Mouse (Mus musculus) lung, adult 18-20 months (tissue): ENCODE measurements around the gene Krtap9-3.
"Not testable (repeated sequence)": the region's sequence is repeated elsewhere in the genome, so short reads cannot be mapped to it uniquely, and the experiment has no call there.

Experiments
- DNase-seq, 2 experiments: peaks; one replicate each; pipeline ENCODE4 v3.0.0; 2022; ENCODE audit warnings: mixed read lengths in 2 of 2

Krtap9-3 gene

GRCm38 (mm10) chr11:99597742-99598141, at the start of gene Krtap9-3:
TSS of gene Krtap9-3 (minus strand) at chr11:99598105.
- DNase-seq = not testable (repeated sequence)

DNA sequence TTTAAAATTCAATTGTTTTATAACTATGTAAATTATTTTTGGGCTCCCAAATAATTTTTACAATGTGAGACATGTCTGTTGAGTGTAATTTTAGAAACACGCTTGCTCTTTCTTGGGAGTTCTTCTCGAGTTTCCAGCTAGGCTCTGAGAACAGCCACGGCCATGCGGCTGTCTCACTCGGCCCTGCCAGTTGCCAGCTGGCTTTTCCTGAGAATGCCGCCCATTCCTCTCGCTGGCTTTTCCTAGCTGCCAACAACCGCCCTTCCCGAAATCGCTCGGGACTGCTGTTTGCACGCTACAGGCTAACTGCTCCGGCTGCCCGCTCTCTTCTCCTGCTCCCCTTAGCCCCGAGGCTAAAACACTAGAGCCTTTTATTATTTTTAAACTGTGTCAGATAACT, 48.5 kb upstream of the Krtap9-3 start:
- DNase-seq = no peak

- DNase-seq = no peak
Observed at GRCm38 (mm10) chr11:99644351-99644750, 46.4 kb upstream of the Krtap9-3 start.

GRCm38 (mm10) chr11:99643635-99644139, 45.8 kb upstream of the Krtap9-3 start, which contains the start of gene Krtap4-7:
TSS of gene Krtap4-7 (minus strand) at chr11:99644089.
- DNase-seq = not testable (repeated sequence)

DNA sequence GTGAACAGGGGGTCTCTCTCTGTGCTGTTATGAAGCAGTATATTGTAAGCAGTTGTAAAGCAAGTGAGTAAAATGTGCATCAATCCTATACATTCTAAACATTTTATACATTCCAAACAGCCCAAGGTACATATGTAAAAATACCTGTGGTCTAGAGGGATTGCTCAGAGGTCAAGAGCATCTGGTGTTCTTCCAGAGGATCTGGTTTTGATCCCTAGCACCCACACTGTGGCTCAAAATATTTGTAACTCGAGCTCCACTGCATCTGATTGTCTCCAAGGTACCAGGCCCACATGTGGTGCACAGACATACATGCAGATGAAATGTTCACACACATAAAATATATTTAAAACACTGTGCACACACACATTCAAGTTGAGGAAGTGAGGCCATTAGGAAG, 43.0 kb upstream of the Krtap9-3 start:
- no peak for DNase-seq

- no peak for DNase-seq
Observed at GRCm38 (mm10) chr11:99637086-99637485, 39.2 kb upstream of the Krtap9-3 start.

DNA sequence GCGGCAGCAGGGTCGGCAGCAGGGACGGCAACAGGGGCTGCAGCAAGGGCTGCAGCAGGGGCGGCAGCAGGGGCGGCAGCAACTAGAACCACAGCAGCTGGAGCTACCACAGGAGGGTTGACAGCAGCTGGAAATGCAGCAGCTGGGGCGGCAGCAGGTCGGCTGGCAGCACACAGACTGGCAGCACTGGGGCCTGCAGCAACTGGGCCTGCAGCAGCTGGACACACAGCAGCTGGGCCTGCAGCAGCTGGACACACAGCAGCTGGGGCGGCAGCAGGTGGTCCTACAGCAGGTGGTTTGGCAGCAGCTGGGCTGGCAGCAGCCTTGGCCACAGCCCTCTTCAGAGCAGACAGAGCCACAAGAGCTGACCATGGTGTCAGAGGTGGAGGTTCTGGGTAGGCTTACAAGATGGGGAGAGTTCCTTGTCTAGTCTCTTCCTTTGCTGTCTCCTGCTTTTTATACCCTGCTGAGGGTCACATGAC, 36.8 kb upstream of the Krtap9-3 start, which contains the start of gene Krtap4-2:
TSS of gene Krtap4-2 (minus strand) at position 432 of the 482 bp plus-strand sequence.
- no peak for DNase-seq

DNA sequence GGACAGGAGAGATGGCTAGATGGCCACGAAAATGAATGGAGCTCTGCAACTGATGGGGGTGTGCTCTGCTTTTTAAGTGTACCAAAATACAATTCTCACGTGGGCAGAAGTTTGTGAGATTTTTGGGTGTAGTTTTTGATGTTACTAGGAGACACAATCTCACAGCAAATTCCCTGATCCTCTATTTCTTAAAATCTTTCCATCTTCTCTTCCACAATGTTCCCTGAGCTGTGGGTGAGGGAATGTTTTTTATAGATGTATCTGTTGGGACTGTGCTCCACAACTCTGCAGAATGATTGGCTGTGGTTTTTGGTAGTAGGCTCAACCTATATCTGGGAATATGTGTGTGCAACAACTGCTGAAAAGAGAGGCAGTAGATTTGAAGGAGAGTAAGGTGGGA, 35.4 kb upstream of the Krtap9-3 start:
- DNase-seq = no peak

GRCm38 (mm10) chr11:99630890-99631289, 33.0 kb upstream of the Krtap9-3 start:
- no peak for DNase-seq

DNA sequence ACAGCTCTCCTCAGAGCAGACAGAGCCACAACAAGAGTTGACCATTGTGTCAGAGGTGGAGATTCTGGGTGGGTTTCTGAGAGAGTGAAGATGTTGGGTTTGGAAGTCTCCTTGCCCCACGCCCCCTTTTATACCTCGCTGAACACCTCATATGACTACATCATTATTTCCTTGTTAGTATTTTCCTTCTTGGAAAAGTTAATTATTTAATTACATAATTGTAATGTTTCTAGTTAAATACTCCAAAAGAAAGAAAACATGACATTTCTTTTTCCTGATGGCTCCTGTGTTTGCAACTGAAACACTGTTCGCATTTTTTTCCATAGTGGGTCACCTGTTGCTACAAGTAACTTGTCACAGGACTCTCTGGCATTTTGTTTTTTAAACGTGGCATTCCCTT, 30.2 kb upstream of the Krtap9-3 start, which contains the start of gene Krtap4-1:
TSS of gene Krtap4-1 (minus strand) at position 101 of the 400 bp plus-strand sequence.
- DNase-seq = no peak

- DNase-seq = no peak
Observed at GRCm38 (mm10) chr11:99620335-99620734, 22.4 kb upstream of the Krtap9-3 start, which contains the start of gene Gm11562. TSS of gene Gm11562 (minus strand) at chr11:99620435.

DNA sequence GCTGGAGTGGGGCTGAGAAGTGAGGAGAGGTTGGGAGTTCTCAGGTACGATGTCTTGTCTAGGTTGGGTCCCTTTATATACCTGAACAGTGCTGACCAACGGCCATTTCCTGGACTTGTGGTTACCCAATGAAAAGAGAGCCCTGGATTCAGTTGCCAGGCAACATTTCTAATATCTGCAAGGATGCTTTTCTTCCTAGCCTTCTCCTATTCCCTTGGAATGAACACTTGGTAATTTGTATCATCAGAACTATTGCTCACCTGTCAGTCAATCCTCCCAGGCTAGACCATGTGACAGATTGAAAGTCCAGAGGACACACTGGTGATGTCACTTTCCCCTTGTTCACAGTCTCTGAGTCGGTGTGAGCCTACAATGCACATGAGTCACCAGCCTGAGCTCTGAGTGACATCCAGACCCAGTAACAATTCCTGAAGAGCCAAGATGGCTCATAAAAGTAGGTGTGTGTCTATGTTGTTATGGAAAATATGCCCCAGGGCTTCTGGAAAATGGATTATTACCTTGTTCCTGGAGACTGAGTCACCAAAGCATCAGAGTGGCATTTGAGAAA, 17.0 kb upstream of the Krtap9-3 start, which contains the start of gene Krtap2-4:
TSS of gene Krtap2-4 (minus strand) at position 51 of the 568 bp plus-strand sequence.
- DNase-seq = no peak

DNA sequence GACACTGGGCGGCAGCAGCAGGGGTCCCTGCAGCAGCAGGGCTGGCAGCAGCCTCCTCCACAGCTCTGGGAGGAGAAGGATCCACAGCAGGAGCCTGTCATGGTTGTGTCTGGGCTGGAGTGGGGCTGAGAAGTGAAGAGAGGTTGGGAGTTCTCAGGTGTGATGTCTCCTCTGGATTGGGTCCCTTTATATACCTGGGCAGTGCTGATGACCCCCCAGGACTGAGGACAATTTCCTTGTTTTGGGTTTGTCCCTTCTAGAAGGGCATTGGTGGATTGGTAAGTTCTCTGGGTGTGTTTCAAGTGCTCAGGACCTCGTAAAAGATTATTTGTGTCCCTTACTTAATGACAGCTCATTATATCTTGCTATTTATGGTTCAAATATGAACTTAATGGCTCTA, 12.2 kb upstream of the Krtap9-3 start, which contains the start of gene Gm11937:
TSS of gene Gm11937 (minus strand) at position 101 of the 400 bp plus-strand sequence.
- DNase-seq = not testable (repeated sequence)

DNA sequence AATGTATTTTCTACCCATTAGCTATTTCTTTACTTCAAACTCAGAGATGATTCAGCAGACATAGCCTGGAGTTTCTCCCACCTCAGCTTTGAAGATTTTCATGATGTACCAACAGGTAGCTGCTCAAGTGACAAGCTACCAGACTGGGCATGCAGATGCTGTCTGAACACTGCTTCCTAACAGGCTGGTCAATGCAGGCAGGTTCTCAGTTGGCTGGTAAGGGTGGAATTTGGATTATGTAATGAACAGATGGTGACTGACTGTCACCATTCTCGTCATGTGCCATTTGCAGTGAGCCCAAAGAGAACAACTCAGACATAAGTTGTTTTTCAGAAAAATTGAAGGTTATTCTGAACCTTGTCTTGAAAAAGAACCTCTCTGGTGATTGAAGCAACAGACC, 11.2 kb upstream of the Krtap9-3 start:
- DNase-seq = no peak

DNA sequence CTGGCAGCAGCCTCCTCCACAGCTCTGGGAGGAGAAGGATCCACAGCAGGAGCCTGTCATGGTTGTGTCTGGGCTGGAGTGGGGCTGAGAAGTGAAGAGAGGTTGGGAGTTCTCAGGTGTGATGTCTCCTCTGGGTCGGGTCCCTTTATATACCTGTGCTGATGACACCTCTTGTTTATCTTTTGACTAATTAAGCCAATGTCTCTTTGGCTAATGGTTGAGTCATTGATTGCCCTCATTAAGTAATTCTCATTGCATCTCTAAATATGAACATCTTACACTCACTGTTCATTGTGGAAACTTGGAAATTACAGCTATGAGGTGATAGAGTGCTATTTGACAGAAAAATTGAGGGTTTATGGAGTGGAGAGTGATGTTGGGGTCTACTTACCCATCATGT, 5.3 kb upstream of the Krtap9-3 start, which contains the start of gene Gm11938:
TSS of gene Gm11938 (minus strand) at position 101 of the 400 bp plus-strand sequence.
- not testable (repeated sequence) for DNase-seq

DNA sequence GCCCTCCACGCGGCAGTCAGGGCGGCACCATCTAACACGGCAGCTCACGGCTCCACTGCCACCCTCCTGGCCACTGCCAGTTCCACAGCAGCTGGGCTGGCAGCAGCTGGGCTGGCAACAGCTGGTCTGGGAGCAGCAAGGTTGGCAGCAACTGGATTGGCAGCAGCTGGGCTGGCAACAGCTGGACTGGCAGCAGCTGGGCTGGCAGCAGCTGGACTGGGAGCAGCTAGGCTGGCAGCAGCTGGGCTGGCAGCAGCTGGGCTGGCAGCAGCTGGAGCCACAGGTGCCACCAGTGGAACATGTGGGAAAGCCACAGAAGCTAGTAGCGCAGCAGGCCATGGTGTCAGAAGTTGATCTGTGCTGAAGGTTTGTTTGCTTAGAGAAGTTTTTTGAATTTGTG, 6.9 kb downstream of the Krtap9-3 start, which contains the start of gene Krtap1-3:
TSS of gene Krtap1-3 (minus strand) at position 359 of the 400 bp plus-strand sequence.
- DNase-seq = no peak

DNA sequence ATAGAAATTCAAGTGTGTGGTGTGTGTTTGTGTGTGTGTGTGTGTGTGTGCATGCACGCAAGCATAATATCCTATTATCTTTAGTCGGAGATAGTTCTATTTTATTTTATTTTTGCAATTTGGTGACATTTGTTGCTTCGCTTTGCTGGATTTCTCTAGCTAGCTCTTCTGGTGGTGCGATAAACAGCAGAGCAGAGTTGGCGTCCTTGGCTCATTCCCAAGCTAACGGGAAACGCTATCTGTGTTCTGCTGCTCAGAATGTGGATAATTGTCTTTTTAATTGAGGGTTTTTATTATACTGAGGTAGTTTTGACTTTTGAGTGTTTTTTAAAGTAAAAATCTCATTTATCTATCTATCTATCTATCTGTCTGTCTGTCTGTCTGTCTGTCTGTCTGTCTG, 12.8 kb downstream of the Krtap9-3 start:
- no peak for DNase-seq

GRCm38 (mm10) chr11:99583245-99583704, 14.6 kb downstream of the Krtap9-3 start, which contains the start of gene Krtap1-4:
TSS of gene Krtap1-4 (minus strand) at chr11:99583654.
- no peak for DNase-seq

- peak in 1 of 2 experiments; percentile 17 for DNase-seq
Observed at GRCm38 (mm10) chr11:99581564-99581963, 16.3 kb downstream of the Krtap9-3 start.

DNA sequence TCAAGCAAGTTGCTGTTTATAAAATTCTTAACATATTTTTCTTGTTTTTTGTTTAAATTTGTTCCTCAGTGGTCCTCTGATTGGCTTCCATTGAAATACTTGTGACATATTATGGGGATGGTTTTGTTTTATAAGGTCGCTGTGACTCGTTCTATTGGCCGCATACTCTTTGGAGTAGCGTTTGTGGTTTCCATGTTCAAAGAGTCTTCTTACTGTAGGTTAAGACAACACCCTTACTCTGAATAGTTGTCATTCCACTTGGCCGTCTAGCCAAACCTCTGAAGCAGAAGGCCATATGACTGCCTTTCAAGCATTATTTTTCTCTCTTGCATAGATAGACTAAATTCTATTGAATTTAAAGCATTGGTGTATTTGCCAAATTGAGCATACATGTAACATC, 16.9 kb downstream of the Krtap9-3 start:
- DNase-seq = no peak

- no peak for DNase-seq
Observed at GRCm38 (mm10) chr11:99580636-99581035, 17.3 kb downstream of the Krtap9-3 start, which contains the start of gene Krtap1-5. TSS of gene Krtap1-5 (minus strand) at chr11:99581016.

- DNase-seq = peak; percentile 72 to 76
Observed at GRCm38 (mm10) chr11:99574106-99574505, 23.8 kb downstream of the Krtap9-3 start.

DNA sequence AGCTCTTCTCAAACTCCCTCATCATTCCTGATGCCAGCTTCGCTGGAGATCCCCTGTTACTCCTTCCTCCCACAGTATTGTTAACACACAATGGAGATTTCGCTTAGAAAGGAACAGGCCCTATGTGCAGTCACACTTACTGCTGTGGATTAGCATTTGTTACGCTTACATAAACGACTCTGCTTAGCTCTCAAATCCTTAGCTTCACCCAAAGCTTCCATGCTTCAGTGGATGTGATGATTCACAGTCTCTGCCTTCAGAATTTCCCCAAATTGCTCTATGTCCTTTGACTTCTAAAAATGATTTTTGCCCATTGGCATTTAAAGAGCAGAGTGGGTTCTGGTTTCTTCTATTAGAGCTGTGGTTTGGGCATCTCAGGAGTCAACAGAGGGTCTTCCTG, 24.7 kb downstream of the Krtap9-3 start:
- DNase-seq = no peak

DNA sequence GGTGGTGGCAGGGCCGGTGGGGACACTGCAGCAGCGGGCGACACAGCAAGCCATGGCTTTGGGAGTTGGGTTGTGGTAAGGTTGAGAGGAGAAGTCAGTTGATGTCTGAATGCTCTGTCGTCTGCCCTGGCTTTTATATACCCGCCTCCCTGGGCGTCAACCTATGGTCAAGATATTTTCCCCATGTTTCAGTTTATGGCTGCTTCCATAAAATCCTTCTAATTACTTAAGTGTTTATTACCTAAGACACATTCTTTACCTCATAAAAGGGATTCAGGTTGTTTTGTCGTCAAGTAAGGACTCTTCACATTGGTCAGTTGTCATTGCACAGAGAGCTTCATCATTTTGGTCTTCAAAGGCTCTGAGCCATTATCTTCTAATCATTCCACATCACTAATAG, 31.4 kb downstream of the Krtap9-3 start, which contains the start of gene Krtap3-1:
TSS of gene Krtap3-1 (minus strand) at position 101 of the 400 bp plus-strand sequence.
- DNase-seq = no peak
